Mouse (Mus musculus) lung, postnatal 0 days (tissue): ENCODE measurements around the gene F2. TPM values are rescaled to one million over a fixed set of nuclear protein-coding genes. Genes with fewer than 3 reads are reported as not detected.

Source experiments
- ATAC-seq: fragments of 200-750 bp; cut with Nextera tagmentation; 2 replicates; pipeline ENCODE4 v1.8.0; 2017; ENCODE audit warnings: moderate library complexity
- DNase-seq: peaks from one replicate; pipeline ENCODE4 v3.0.0-alpha.2; 2016; ENCODE audit warnings: low spot score
- H3K27ac ChIP-seq: fragments of 300-500 bp; sonication (generic); 2 replicates; pipeline ENCODE4 v1.5.1; 2014; ENCODE audit warnings: antibody characterized with exemption, mild to moderate bottlenecking, low read length, mixed read lengths
- H3K27me3 ChIP-seq: fragments of 300-500 bp; sonication (generic); replicated peaks from 2 replicates; pipeline ENCODE4 v1.6.1; 2014; ENCODE audit warnings: low read length, mixed read lengths; ENCODE audit not compliant: insufficient read depth
- H3K36me3 ChIP-seq: fragments of 300-500 bp; sonication (generic); 2 replicates; pipeline ENCODE4 v1.6.1; 2014; ENCODE audit warnings: low read length, mixed read lengths; ENCODE audit not compliant: insufficient read depth
- H3K4me1 ChIP-seq: fragments of 300-500 bp; sonication (generic); 2 replicates; pipeline ENCODE4 v1.6.1; 2014; ENCODE audit warnings: antibody characterized with exemption, low read depth, low read length, mixed read lengths; ENCODE audit not compliant: insufficient read depth
- H3K4me2 ChIP-seq: fragments of 300-500 bp; sonication (generic); replicated peaks from 2 replicates; pipeline ENCODE4 v1.6.1; 2014; ENCODE audit warnings: low read depth, mild to moderate bottlenecking, low read length, moderate library complexity, mixed read lengths
- H3K4me3 ChIP-seq: fragments of 300-500 bp; sonication (generic); 2 replicates; pipeline ENCODE4 v1.5.1; 2014; ENCODE audit warnings: low read depth, low read length
- H3K9ac ChIP-seq: fragments of 300-500 bp; sonication (generic); replicated peaks from 2 replicates; pipeline ENCODE4 v1.6.1; 2014; ENCODE audit warnings: low read depth, mild to moderate bottlenecking
- H3K9me3 ChIP-seq: fragments of 300-500 bp; sonication (generic); 2 replicates; pipeline ENCODE4 v1.6.1; 2016; ENCODE audit warnings: low read length, mixed read lengths
- CTCF ChIP-seq: IDR thresholded peaks from 2 replicates; pipeline ENCODE4 v1.5.1; 2016; ENCODE audit warnings: antibody characterized with exemption, mild to moderate bottlenecking
- EP300 ChIP-seq: IDR thresholded peaks from 2 replicates; pipeline ENCODE4 v1.6.1; 2016; ENCODE audit warnings: antibody characterized with exemption, mild to moderate bottlenecking, control low read depth
- WGBS: fragments of 180-500 bp; shearing (Covaris S2); extraction: QIAGEN DNeasy Blood & Tissue Kit; methylation state at CpG from one replicate; pipeline ENCODE4 v1.1.7; 2014; 5-methylcytosine and 5-hydroxymethylcytosine counted together
- polyA plus RNA-seq: library from polyadenylated mRNA; unstranded; fragments of >200 nt; fragmentation: Nextera tagmentation; extraction: Ambion mirVana; gene quantifications from 2 replicates; pipeline ENCODE4 v1.2.1, GENCODE M21; 2015

The F2 gene
- polyA plus RNA-seq, 1 experiment from 2014 or later: 0.63 TPM

GRCm38 (mm10) chr2:91670038-91670437, 33.8 kb upstream of the F2 start:
- no peak for TF ChIP-seq CTCF
- TF ChIP-seq EP300: no peak
- WGBS: 85% methylated on average over 6 of the region's 6 CpGs
- DNase-seq (no peak), ATAC-seq (no peak)
- Histone ChIP-seq H3K36me3 (peaks cover 39% of the 10 kb centered on the region), H3K27me3 (no peaks in the 10 kb centered on the region), H3K9me3 (no peaks in the 10 kb centered on the region), H3K9ac (no peak overlapping the region), H3K4me1 (no peaks in the 10 kb centered on the region), H3K4me2 (no peak overlapping the region), H3K4me3 (no peak overlapping the region), H3K27ac (no peak overlapping the region)

DNA sequence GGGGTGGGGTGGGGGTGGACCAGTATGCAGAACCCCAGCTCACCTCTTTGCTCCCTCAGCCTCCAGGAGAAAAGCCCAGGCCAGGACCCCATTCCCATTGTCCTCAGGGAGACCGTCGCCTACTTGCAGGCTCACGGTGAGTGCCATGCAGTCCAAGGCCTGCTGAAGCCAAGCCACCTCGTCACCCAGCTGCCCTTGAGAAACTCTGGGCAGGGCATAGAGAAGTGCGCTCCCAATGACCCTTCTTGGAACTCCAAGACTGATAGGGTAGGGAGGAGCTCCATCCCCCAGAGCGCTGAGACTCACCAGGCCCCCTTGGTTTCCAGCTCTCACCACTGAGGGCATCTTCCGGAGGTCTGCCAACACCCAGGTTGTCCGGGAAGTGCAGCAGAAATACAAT, 33.1 kb upstream of the F2 start:
- Histone ChIP-seq H3K9me3 (no peaks in the 10 kb centered on the region), H3K27ac (no peak overlapping the region), H3K27me3 (no peaks in the 10 kb centered on the region), H3K4me3 (no peak overlapping the region), H3K36me3 (peaks cover 32% of the 10 kb centered on the region), H3K4me2 (no peak overlapping the region), H3K4me1 (no peaks in the 10 kb centered on the region), H3K9ac (no peak overlapping the region)
- no peak for TF ChIP-seq EP300
- no peak for TF ChIP-seq CTCF
- DNase-seq (no peak), ATAC-seq (no peak)
- 89% methylated on average over 8 of the region's 8 CpGs for WGBS

DNA sequence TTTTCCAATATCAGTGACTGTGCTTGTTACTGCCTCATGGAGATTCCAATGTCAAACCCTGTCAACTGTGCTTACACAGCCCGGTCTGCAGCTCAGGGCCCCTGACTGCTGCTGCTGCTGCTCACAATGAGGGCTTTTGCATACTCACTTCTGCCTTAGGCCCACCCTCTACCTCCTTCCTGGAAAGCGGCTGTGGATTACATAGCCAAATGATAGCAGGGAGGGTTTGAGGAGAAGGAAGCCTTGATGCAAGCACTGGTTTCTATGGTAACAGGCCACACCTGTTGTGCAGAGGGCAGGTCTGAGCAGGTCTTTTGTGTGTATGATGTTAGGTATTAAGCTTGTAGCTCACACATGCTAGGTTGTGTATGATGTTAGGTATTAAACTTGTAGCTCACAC, 31.5 kb upstream of the F2 start:
- Histone ChIP-seq H3K4me3 (no peak overlapping the region), H3K4me2 (no peak overlapping the region), H3K9ac (no peak overlapping the region), H3K4me1 (no peaks in the 10 kb centered on the region), H3K27me3 (no peaks in the 10 kb centered on the region), H3K36me3 (peaks cover 46% of the 10 kb centered on the region), H3K9me3 (no peaks in the 10 kb centered on the region), H3K27ac (no peak overlapping the region)
- WGBS: 56% methylated on average over 2 of the region's 2 CpGs
- DNase-seq: no peak
- ATAC-seq: peak; percentile 37
- no peak for TF ChIP-seq EP300
- no peak for TF ChIP-seq CTCF

GRCm38 (mm10) chr2:91666386-91666910, 30.2 kb upstream of the F2 start:
- Histone ChIP-seq H3K9ac (no peak overlapping the region), H3K9me3 (no peaks in the 10 kb centered on the region), H3K27ac (no peak overlapping the region), H3K27me3 (no peaks in the 10 kb centered on the region), H3K36me3 (peaks cover 58% of the 10 kb centered on the region), H3K4me2 (no peak overlapping the region), H3K4me3 (no peak overlapping the region), H3K4me1 (no peaks in the 10 kb centered on the region)
- ATAC-seq: no peak
- DNase-seq: no peak
- WGBS: 89% methylated on average over 6 of the region's 6 CpGs
- no peak for TF ChIP-seq CTCF
- TF ChIP-seq EP300: no peak

- Histone ChIP-seq H3K27me3 (no peaks in the 10 kb centered on the region), H3K4me2 (no peak overlapping the region), H3K4me1 (no peaks in the 10 kb centered on the region), H3K9me3 (no peaks in the 10 kb centered on the region), H3K27ac (no peak overlapping the region), H3K36me3 (peaks cover 61% of the 10 kb centered on the region), H3K9ac (no peak overlapping the region), H3K4me3 (no peak overlapping the region)
- ATAC-seq (no peak), DNase-seq (no peak)
- TF ChIP-seq EP300 (no peak), CTCF (no peak)
Measured at GRCm38 (mm10) chr2:91664780-91665179, 28.6 kb upstream of the F2 start.

- TF ChIP-seq CTCF: no peak
- TF ChIP-seq EP300: no peak
- Histone ChIP-seq H3K4me1 (0 out of 2 replicates have a peak, but pooled peaks cover 3% of the 10 kb centered on the region), H3K9me3 (no peaks in the 10 kb centered on the region), H3K36me3 (peaks cover 64% of the 10 kb centered on the region), H3K27me3 (no peaks in the 10 kb centered on the region), H3K4me2 (no peak overlapping the region), H3K27ac (no peak overlapping the region), H3K4me3 (no peak overlapping the region), H3K9ac (no peak overlapping the region)
- no peak for ATAC-seq
- no peak for DNase-seq
- 87% methylated on average over 6 of the region's 6 CpGs for WGBS
Measured at GRCm38 (mm10) chr2:91660981-91661380, 24.8 kb upstream of the F2 start.

GRCm38 (mm10) chr2:91659657-91660056, 23.4 kb upstream of the F2 start:
- no peak overlapping the region for H3K4me3 ChIP-seq
- TF ChIP-seq EP300 (no peak), CTCF (no peak)
- no peaks in the 10 kb centered on the region for H3K27me3 ChIP-seq
- ATAC-seq (no peak), DNase-seq (no peak)
- H3K4me2 ChIP-seq: no peak overlapping the region
- H3K4me1 ChIP-seq: peaks cover 12% of the 10 kb centered on the region; the same call in 1 of the 2 replicates
- H3K9ac ChIP-seq: no peak overlapping the region
- H3K9me3 ChIP-seq: no peaks in the 10 kb centered on the region
- H3K27ac ChIP-seq: no peak overlapping the region
- peaks cover 77% of the 10 kb centered on the region for H3K36me3 ChIP-seq
- WGBS: 95% methylated on average over 8 of the region's 8 CpGs
